Mouse (Mus musculus) heart, postnatal 0 days (tissue): ENCODE measurements around the gene Gm9936. TPM values are rescaled to one million over a fixed set of nuclear protein-coding genes. Genes with fewer than 3 reads are reported as not detected.

Source experiments
- ATAC-seq: fragments of 200-750 bp; cut with Nextera tagmentation; 2 replicates; pipeline ENCODE4 v1.8.0; 2017; ENCODE audit warnings: low read depth, moderate number of reproducible peaks, moderate library complexity; ENCODE audit not compliant: insufficient read depth
- DNase-seq: peaks from one replicate; pipeline ENCODE4 v3.0.0-alpha.2; 2016; ENCODE audit warnings: low spot score
- H3K27ac ChIP-seq: fragments of 300-500 bp; sonication (generic); 2 replicates; pipeline ENCODE4 v1.5.1; 2014; ENCODE audit warnings: low read depth, mild to moderate bottlenecking
- H3K27me3 ChIP-seq: fragments of 300-500 bp; sonication (generic); 2 replicates; pipeline ENCODE4 v1.6.1; 2014; ENCODE audit warnings: low read length, mixed read lengths; ENCODE audit not compliant: control insufficient read depth, insufficient read depth
- H3K36me3 ChIP-seq: fragments of 300-500 bp; sonication (generic); replicated peaks from 2 replicates; pipeline ENCODE4 v1.6.1; 2014; ENCODE audit warnings: low read length, mixed read lengths; ENCODE audit not compliant: control insufficient read depth, insufficient read depth
- H3K4me1 ChIP-seq: fragments of 300-500 bp; sonication (generic); 2 replicates; pipeline ENCODE4 v1.6.1; 2014; ENCODE audit warnings: antibody characterized with exemption; ENCODE audit not compliant: control insufficient read depth, insufficient read depth
- H3K4me2 ChIP-seq: fragments of 300-500 bp; sonication (generic); 2 replicates; pipeline ENCODE4 v1.6.1; 2014; ENCODE audit warnings: low read depth, mild to moderate bottlenecking, low read length, moderate library complexity
- H3K4me3 ChIP-seq: fragments of 300-500 bp; sonication (generic); 2 replicates; pipeline ENCODE4 v1.5.1; 2014; ENCODE audit warnings: low read depth, low read length
- H3K9ac ChIP-seq: fragments of 300-500 bp; sonication (generic); replicated peaks from 2 replicates; pipeline ENCODE4 v1.6.1; 2014; ENCODE audit warnings: low read depth, low read length, mixed read lengths
- H3K9me3 ChIP-seq: fragments of 300-500 bp; sonication (generic); replicated peaks from 2 replicates; pipeline ENCODE4 v1.6.1; 2016; ENCODE audit warnings: low read length; ENCODE audit not compliant: control insufficient read depth
- CTCF ChIP-seq: IDR thresholded peaks from 2 replicates; pipeline ENCODE4 v1.5.1; 2016; ENCODE audit warnings: antibody characterized with exemption, control low read depth, low read depth
- EP300 ChIP-seq: IDR thresholded peaks from 2 replicates; pipeline ENCODE4 v1.6.1; 2016; ENCODE audit warnings: antibody characterized with exemption, low read depth
- WGBS: fragments of 180-500 bp; shearing (Covaris S2); extraction: QIAGEN DNeasy Blood & Tissue Kit; methylation state at CpG from one replicate; pipeline ENCODE4 v1.1.7; 2014; 5-methylcytosine and 5-hydroxymethylcytosine counted together
- microRNA-seq: library from miRNA; unstranded; fragments of <30 nt; microRNA quantifications from one replicate; pipeline ENCODE4, GENCODE M21; 2016
- polyA plus RNA-seq: library from polyadenylated mRNA; unstranded; fragments of >200 nt; fragmentation: Nextera tagmentation; extraction: Ambion mirVana; gene quantifications from 2 replicates; pipeline ENCODE4 v1.2.1, GENCODE M21; 2015
- total RNA-seq: library from RNA; depleted of rRNA; stranded (reverse); fragments of >200 nt; gene quantifications from 2 replicates; pipeline ENCODE4 v1.2.3, GENCODE M21; 2014; ENCODE audit warnings: low replicate concordance; rRNA removed

Gene Gm9936
- total and polyA plus RNA-seq, 2 experiments from 2014 or later, result not detected

DNA sequence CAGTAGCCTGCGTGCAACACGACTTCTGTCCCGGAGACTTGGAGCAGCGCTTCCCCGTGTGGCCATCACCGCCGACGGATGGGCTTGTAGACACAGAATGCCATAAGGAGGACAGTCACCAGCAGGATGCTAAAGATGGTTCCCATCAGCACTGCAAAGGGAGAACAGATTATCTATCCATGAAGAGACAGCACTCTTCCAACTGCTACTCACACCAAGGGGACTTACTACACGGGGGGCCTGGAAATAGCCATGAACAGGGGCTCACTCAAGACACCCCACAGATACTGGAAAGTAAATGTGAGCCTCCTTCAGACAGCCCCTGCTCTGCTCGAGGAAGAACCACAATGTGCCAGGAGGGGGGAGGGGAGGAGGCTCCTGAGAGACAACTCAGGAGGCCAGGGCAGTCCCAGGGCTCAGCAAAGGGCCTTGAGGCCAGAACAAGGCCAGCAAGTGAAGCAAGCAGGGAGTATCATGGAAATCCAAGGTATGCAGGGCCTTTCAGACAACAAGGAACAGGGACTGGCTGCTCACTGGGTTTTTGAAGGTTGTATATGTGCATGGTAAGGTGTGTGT, 49.2 kb downstream of the Gm9936 start:
- H3K4me1 ChIP-seq, result peaks cover 25% of the 10 kb centered on the region

DNA sequence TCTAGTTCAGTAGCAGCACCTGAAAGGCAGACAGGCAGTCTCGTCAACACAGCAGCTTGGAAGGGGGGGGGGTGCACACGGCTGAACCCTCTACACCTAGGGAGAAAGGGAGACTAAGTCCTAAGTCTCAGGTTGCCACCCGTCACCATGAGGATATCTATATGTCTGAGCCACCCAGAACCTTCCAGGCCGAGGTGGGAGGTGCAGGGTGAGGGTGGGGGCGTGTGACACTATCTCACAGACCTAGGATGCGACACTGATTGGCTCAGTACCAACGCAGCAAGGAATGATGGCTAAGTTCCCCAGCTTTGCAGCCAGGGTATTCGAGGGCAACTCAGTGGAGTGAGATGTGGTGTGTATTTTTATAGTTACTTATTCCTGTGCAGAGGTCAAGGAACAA, 50.1 kb downstream of the Gm9936 start:
- no peak for ATAC-seq
- DNase-seq, result no peak
- WGBS, result 75% methylated on average over 8 of the region's 8 CpGs
- peaks cover 18% of the 10 kb centered on the region for H3K36me3 ChIP-seq
- no peaks in the 10 kb centered on the region for H3K27me3 ChIP-seq
- no peak for TF ChIP-seq EP300
- TF ChIP-seq CTCF, result no peak
- no peak overlapping the region for H3K27ac ChIP-seq
- no peaks in the 10 kb centered on the region for H3K9me3 ChIP-seq
- H3K4me1 ChIP-seq, result peaks cover 25% of the 10 kb centered on the region
- H3K4me3 ChIP-seq, result no peak overlapping the region
- no peak overlapping the region for H3K4me2 ChIP-seq
- H3K9ac ChIP-seq, result no peak overlapping the region

More for the DNA sequence above, 49.2 kb downstream of the Gm9936 start:
- Histone ChIP-seq H3K9me3 (no peaks in the 10 kb centered on the region), H3K4me2 (no peak overlapping the region), H3K4me3 (no peak overlapping the region), H3K27me3 (no peaks in the 10 kb centered on the region), H3K27ac (no peak overlapping the region), H3K36me3 (peaks cover 9% of the 10 kb centered on the region; the same call in 1 of the 2 replicates), H3K9ac (no peak overlapping the region)
- WGBS, result 80% methylated on average over 10 of the region's 10 CpGs
- ATAC-seq (no peak), DNase-seq (no peak)
- TF ChIP-seq CTCF (no peak), EP300 (no peak)

DNA sequence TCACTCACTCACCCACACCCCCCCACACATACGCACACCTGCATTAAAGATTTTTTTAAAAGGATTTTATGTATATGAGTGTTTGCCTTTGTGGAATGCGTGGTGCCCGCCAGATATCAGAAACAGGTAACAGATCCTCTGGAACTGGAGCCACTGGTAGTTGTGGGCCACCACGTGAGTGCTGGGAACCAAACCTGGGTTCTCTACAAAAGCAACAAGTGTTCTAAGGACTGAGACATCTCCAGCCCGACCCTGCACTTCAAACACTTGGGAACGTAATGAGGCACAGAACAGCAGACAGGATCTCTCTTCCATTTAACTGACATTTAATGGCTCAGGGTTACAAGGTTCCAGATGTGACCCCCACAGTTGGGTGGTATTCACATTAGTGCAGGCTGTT, 50.6 kb downstream of the Gm9936 start:
- Histone ChIP-seq H3K27me3 (no peaks in the 10 kb centered on the region), H3K36me3 (peaks cover 22% of the 10 kb centered on the region), H3K27ac (peak overlapping the region; percentile 84), H3K9me3 (no peaks in the 10 kb centered on the region), H3K4me2 (no peak overlapping the region), H3K9ac (no peak overlapping the region), H3K4me1 (peaks cover 25% of the 10 kb centered on the region), H3K4me3 (no peak overlapping the region)
- TF ChIP-seq CTCF (no peak), EP300 (no peak)
- no peak for ATAC-seq
- no peak for DNase-seq
- 61% methylated on average over 6 of the region's 6 CpGs for WGBS

DNA sequence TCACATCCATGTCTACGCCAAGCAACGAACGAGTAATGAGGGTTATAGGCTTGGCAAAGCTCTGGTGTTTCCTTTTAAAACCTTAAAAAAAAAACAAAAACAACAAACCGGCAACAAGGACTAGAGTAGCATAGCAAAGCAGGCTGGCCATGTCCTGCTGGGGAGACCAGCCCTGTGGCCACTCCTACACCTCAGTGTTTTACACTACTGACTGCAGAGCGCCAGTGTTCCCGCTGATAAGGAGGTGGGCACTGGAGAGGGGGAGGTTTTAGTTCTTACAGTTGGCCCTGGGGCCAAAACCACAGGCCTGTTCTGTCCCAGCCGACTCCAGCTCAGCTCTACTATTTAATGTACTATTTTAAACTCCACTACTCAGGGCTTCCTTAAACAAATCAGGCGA, 51.0 kb downstream of the Gm9936 start:
- no peak overlapping the region for H3K9ac ChIP-seq
- WGBS, result 11% methylated on average over 8 of the region's 8 CpGs
- no peak overlapping the region for H3K4me3 ChIP-seq
- peaks cover 27% of the 10 kb centered on the region for H3K36me3 ChIP-seq
- peak; percentile 76 for ATAC-seq
- no peaks in the 10 kb centered on the region for H3K9me3 ChIP-seq
- peaks cover 25% of the 10 kb centered on the region for H3K4me1 ChIP-seq
- H3K27ac ChIP-seq, result peak overlapping the region; percentile 84
- TF ChIP-seq CTCF (no peak), EP300 (no peak)
- peak; percentile 69 for DNase-seq
- H3K4me2 ChIP-seq, result peak overlapping the region; percentile 35
- H3K27me3 ChIP-seq, result no peaks in the 10 kb centered on the region

DNA sequence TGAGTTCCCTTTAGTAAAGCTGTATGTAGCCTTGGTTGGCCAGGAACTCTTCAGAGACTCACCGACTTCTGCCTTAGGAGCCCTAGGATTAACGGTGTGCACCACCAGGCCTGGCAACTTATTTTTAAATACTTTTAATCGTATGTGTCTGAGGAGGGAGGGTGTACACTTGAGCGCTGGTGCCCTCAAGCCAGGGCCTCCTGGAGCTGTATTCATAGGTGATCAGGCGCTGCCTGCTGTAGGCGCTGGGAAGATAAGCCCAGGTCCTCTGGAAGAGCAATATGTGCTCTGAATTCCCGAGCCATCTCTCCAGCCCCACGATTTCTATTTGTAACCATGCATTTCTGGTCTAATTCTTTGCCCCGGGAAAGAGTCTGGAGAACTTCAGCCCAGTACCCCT, 51.4 kb downstream of the Gm9936 start:
- ATAC-seq (peak; percentile 32; the same call in 1 of the 2 replicates), DNase-seq (no peak)
- Histone ChIP-seq H3K9me3 (no peaks in the 10 kb centered on the region), H3K4me1 (peaks cover 22% of the 10 kb centered on the region), H3K27me3 (no peaks in the 10 kb centered on the region), H3K27ac (peak overlapping the region; percentile 84), H3K9ac (no peak overlapping the region), H3K4me2 (peak overlapping the region; percentile 35), H3K4me3 (no peak overlapping the region), H3K36me3 (peaks cover 30% of the 10 kb centered on the region)
- WGBS, result 20% methylated on average over 9 of the region's 9 CpGs
- TF ChIP-seq EP300 (no peak), CTCF (no peak)

DNA sequence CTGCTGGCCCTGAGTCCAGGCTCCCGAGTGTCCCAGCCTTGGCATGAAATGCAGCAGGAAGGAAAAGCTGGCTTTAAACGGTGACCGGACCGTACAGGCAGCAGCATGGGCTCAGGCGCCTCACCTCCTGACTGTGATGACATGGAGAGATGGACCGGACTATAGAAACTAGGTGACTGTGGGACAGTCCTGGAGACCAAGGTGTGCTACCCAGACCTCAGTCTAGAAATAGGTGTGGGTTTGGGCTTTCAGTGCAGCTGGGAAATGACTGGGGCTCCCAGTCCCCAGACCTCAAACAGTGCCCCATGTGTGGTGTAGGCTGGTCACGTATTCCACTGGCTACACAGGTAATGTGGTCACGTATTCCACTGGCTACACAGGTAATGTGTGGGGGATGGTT, 51.8 kb downstream of the Gm9936 start:
- no peak for TF ChIP-seq CTCF
- no peak for ATAC-seq
- peaks cover 35% of the 10 kb centered on the region for H3K36me3 ChIP-seq

More for the DNA sequence above, 51.8 kb downstream of the Gm9936 start:
- Histone ChIP-seq H3K4me1 (peaks cover 22% of the 10 kb centered on the region), H3K4me3 (no peak overlapping the region), H3K27ac (peak overlapping the region; percentile 84), H3K9me3 (no peaks in the 10 kb centered on the region), H3K4me2 (peak overlapping the region; percentile 30), H3K27me3 (no peaks in the 10 kb centered on the region), H3K9ac (no peak overlapping the region; the same call in 1 of the 2 replicates)
- WGBS, result 59% methylated on average over 8 of the region's 8 CpGs
- no peak for DNase-seq

Small RNA genes within 50 kb of the gene (microRNA-seq; reads per million reads assigned to microRNA genes)
- 5.4 reads per million, percentile 22 among the genes with 10 or more reads in this experiment for gene Mir6240

Other genes starting within 250 kb of the Gm9936 start
- 2.3 and 3.4 TPM in 2 replicates for gene Trpv4, start 200.3 kb downstream of the Gm9936 start, total RNA-seq
- gene Trpv4, start 200.3 kb downstream of the Gm9936 start, polyA plus RNA-seq, result 0.87 and 0.93 TPM in 2 replicates
- gene Gltp, start 167.7 kb downstream of the Gm9936 start, total RNA-seq, result 26.2 and 45.3 TPM in 2 replicates
- 32.0 TPM in 2 replicates for gene Gltp, start 167.7 kb downstream of the Gm9936 start, polyA plus RNA-seq
- gene Tchp, start 150.9 kb downstream of the Gm9936 start, total RNA-seq, result 0.50 and 1.6 TPM in 2 replicates
- gene Tchp, start 150.9 kb downstream of the Gm9936 start, polyA plus RNA-seq, result 4.4 and 5.8 TPM in 2 replicates
- gene Ankrd13a, start 84.0 kb downstream of the Gm9936 start, total RNA-seq, result 42.8 and 43.8 TPM in 2 replicates
- 19.7 and 23.8 TPM in 2 replicates for gene Ankrd13a, start 84.0 kb downstream of the Gm9936 start, polyA plus RNA-seq
- gene Git2, start 83.2 kb downstream of the Gm9936 start, total RNA-seq, result 37.7 and 53.3 TPM in 2 replicates
- gene Git2, start 83.2 kb downstream of the Gm9936 start, polyA plus RNA-seq, result 21.1 and 21.5 TPM in 2 replicates
- gene 1500011B03Rik, start 35.2 kb downstream of the Gm9936 start, total RNA-seq, result 31.3 and 49.2 TPM in 2 replicates
- gene 1500011B03Rik, start 35.2 kb downstream of the Gm9936 start, polyA plus RNA-seq, result 35.3 and 37.2 TPM in 2 replicates
- gene 4930519G04Rik, start 5.0 kb downstream of the Gm9936 start, total RNA-seq, result not detected in 2 replicates
- not detected in 2 replicates for gene 4930519G04Rik, start 5.0 kb downstream of the Gm9936 start, polyA plus RNA-seq
- 11.4 and 14.9 TPM in 2 replicates for gene Oasl2, start 38.3 kb upstream of the Gm9936 start, total RNA-seq
- 6.5 and 9.2 TPM in 2 replicates for gene Oasl2, start 38.3 kb upstream of the Gm9936 start, polyA plus RNA-seq
- 5.6 and 9.4 TPM in 2 replicates for gene Oasl1, start 64.6 kb upstream of the Gm9936 start, total RNA-seq
- gene Oasl1, start 64.6 kb upstream of the Gm9936 start, polyA plus RNA-seq, result 0.68 and 0.69 TPM in 2 replicates
- gene 2210016L21Rik, start 83.5 kb upstream of the Gm9936 start, total RNA-seq, result 7.3 and 16.0 TPM in 2 replicates
- gene 2210016L21Rik, start 83.5 kb upstream of the Gm9936 start, polyA plus RNA-seq, result 32.2 and 32.6 TPM in 2 replicates
- not detected in 2 replicates for gene Hnf1a, start 112.4 kb upstream of the Gm9936 start, total RNA-seq
- not detected in 2 replicates for gene Hnf1a, start 112.4 kb upstream of the Gm9936 start, polyA plus RNA-seq
- 65.6 and 68.7 TPM in 2 replicates for gene Sppl3, start 152.5 kb upstream of the Gm9936 start, total RNA-seq
- gene Sppl3, start 152.5 kb upstream of the Gm9936 start, polyA plus RNA-seq, result 6.8 and 7.2 TPM in 2 replicates
- not detected in 2 replicates for gene Gm10401, start 239.6 kb upstream of the Gm9936 start, total RNA-seq
- 13.3 and 14.4 TPM in 2 replicates for gene Gm10401, start 239.6 kb upstream of the Gm9936 start, polyA plus RNA-seq